Comparison of ENCODE assay signal across 18 mouse cellular contexts in the genomic region with DNA sequence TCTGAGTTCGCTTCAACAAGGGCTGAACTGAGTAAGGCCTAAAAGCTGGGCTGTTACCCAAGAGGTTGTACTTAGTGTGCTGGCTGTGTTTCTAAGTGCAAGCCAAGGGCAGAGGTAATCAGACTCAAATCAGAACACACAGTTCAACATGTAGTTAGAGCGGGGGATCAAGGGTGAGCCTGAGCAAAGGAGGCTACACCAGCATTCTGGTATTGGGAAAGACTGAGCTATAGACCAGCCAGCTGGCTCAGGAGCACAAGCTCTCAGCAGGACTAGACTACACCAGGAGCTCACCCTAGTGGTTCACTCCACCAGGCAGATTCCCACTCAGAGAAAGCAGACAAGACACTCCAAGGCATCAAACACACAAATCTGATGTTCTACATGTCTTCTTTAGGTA. TPM values are rescaled to one million over a fixed set of nuclear protein-coding genes. Genes with fewer than 3 reads are reported as not detected.
DNase-seq lines count a peak whose midpoint lies in the region; ATAC-seq and TF ChIP-seq lines count a peak whose summit lies in the region.
"Had no signal": no experiment of that assay in that cellular context is flagged by ENCODE, and none has a peak within 500 bp of the region (broad histone marks: within the 10 kb centered on the region; RNA-seq: fewer than 3 reads in every experiment).

No protein-coding gene starts in this region.

- H3K4me2 ChIP-seq in liver, embryonic 12.5 days: no peak overlapping the region
- H3K4me2 ChIP-seq: embryonic facial prominence, embryonic 15.5 days; forebrain, embryonic 13.5 days; heart, embryonic 13.5 days; intestine, embryonic 15.5 days; limb, embryonic 12.5 days had no signal

- no peak for TF ChIP-seq POLR2A in liver, adult 2 months (IDR thresholded peaks at IDR 0.05; ENCODE audit: extremely low read depth, insufficient read depth, low read length)

- H3K4me1 ChIP-seq in liver, adult 2 months (ENCODE audit: control insufficient read depth, insufficient read depth, low read length): peaks cover 8% of the 10 kb centered on the region; the same call in 1 of the 2 replicates
- peaks cover 21% of the 10 kb centered on the region for H3K4me1 ChIP-seq in liver, embryonic 12.5 days
- H3K4me1 ChIP-seq: embryonic facial prominence, embryonic 15.5 days; forebrain, embryonic 13.5 days; heart, embryonic 13.5 days; hindbrain, embryonic 10.5 days; intestine, embryonic 15.5 days; limb, embryonic 12.5 days had no signal

- ATAC-seq in liver, embryonic 12.5 days: no peak
- ATAC-seq: forebrain, embryonic 13.5 days; intestine, embryonic 15.5 days had no signal

- no peaks in the 10 kb centered on the region for H3K79me2 ChIP-seq in liver, adult 2 months (ENCODE audit: control insufficient read depth, insufficient read depth, low read length)

- no peak overlapping the region for H3K9ac ChIP-seq in liver, adult 2 months (ENCODE audit: low read depth, low read length)
- H3K9ac ChIP-seq in liver, embryonic 12.5 days: no peak overlapping the region
- H3K9ac ChIP-seq: embryonic facial prominence, embryonic 15.5 days; forebrain, embryonic 13.5 days; heart, embryonic 13.5 days; intestine, embryonic 15.5 days; limb, embryonic 12.5 days had no signal

- no peaks in the 10 kb centered on the region for H3K27me3 ChIP-seq in liver, adult 2 months (ENCODE audit: control insufficient read depth, insufficient read depth, low read length)
- H3K27me3 ChIP-seq in liver, embryonic 12.5 days (replicated peaks): no peaks in the 10 kb centered on the region
- H3K27me3 ChIP-seq: embryonic facial prominence, embryonic 15.5 days; forebrain, embryonic 13.5 days; heart, embryonic 13.5 days; intestine, embryonic 15.5 days; limb, embryonic 12.5 days had no signal

- H3K36me3 ChIP-seq in liver, adult 2 months (ENCODE audit: control insufficient read depth, insufficient read depth, low read length): peaks cover 60% of the 10 kb centered on the region
- H3K36me3 ChIP-seq in liver, embryonic 12.5 days: peaks cover 46% of the 10 kb centered on the region

- no peaks in the 10 kb centered on the region for H3K9me3 ChIP-seq in liver, embryonic 12.5 days (replicated peaks)
- H3K9me3 ChIP-seq: embryonic facial prominence, embryonic 15.5 days; forebrain, embryonic 13.5 days; heart, embryonic 13.5 days; hindbrain, embryonic 10.5 days; intestine, embryonic 15.5 days; limb, embryonic 12.5 days had no signal

- no peak overlapping the region for H3K4me3 ChIP-seq in gastrocnemius, adult 2 months
- no peak overlapping the region for H3K4me3 ChIP-seq in liver, adult 2 months (ENCODE audit: insufficient read depth, low read depth, low read length)
- H3K4me3 ChIP-seq in liver, embryonic 12.5 days: no peak overlapping the region
- H3K4me3 ChIP-seq: embryonic facial prominence, embryonic 15.5 days; forebrain, embryonic 13.5 days; heart, embryonic 13.5 days; hindbrain, embryonic 10.5 days; intestine, embryonic 15.5 days; limb, embryonic 12.5 days had no signal

- no peak overlapping the region for H3K27ac ChIP-seq in gastrocnemius, adult 2 months
- peak overlapping the region; percentile 92 for H3K27ac ChIP-seq in liver, adult 2 months (replicated peaks; ENCODE audit: insufficient read depth, low read depth, low read length)
- no peak overlapping the region for H3K27ac ChIP-seq in liver, embryonic 12.5 days
- H3K27ac ChIP-seq: embryonic facial prominence, embryonic 15.5 days; forebrain, embryonic 13.5 days; heart, embryonic 13.5 days; hindbrain, embryonic 10.5 days; intestine, embryonic 15.5 days; limb, embryonic 12.5 days had no signal

- peak; percentile 28 for DNase-seq in gastrocnemius, adult 2 months
- DNase-seq in gastrocnemius, postnatal 25 days: no peak
- peak; percentile 100 for DNase-seq in liver, adult 2 months (ENCODE audit: extremely low read depth, low read depth, low spot score)
- DNase-seq in adipocyte (ENCODE audit: low spot score): peak; percentile 88
- DNase-seq in gonadal fat pad, adult 2 months (ENCODE audit: low read depth): peak; percentile 90
- DNase-seq in right cerebral cortex, adult 2 months (ENCODE audit: low spot score in 2 of 2): no peak
- no peak for DNase-seq in right cerebral cortex, postnatal 36 days (ENCODE audit: low spot score in 2 of 2)
- DNase-seq: cerebellum, adult 11-12 months; midbrain, embryonic 14.5 days had no signal

- intact Hi-C loops in gastrocnemius, adult 2 months (cut with DNase I): no loop called here

- 20% methylated on average over 2 of the region's 2 CpGs for WGBS in liver, adult 2 months
- WGBS in liver, embryonic 12.5 days (ENCODE audit: insufficient replicate concordance): 79% methylated on average over 2 of the region's 2 CpGs

- no peak for TF ChIP-seq CTCF in gastrocnemius, adult 2 months (IDR thresholded peaks at IDR 0.05)
- peak; percentile 71 for TF ChIP-seq CTCF in liver, adult 2 months (IDR thresholded peaks at IDR 0.05; ENCODE audit: low read depth, low read length)

RNA-seq across cellular contexts. Expression of gene Rexo5, which starts 10.4 kb away (rescaled TPM):
- under 1 TPM; 0.64 to 0.71 TPM for total RNA-seq in gastrocnemius, adult 2 months (2021)
- 1 to 10 TPM in 1 of 2 experiments, under 1 TPM in 1; 0.91 to 1.3 TPM for total RNA-seq in gastrocnemius, postnatal 25 days (2021)
- 4.8 and 5.4 TPM in 2 replicates for total RNA-seq in liver, adult 2 months (2014; rRNA removed)
- polyA plus RNA-seq in liver, adult 2 months (2012; rRNA removed): 1.0 and 1.9 TPM in 2 replicates
- 13.6 and 14.0 TPM in 2 replicates for polyA plus RNA-seq in liver, embryonic 12.5 days (2016; fragmentation: Nextera tagmentation; extraction: Ambion mirVana)
- polyA plus RNA-seq in gonadal fat pad, adult 2 months (2012; rRNA removed): 5.3 and 5.6 TPM in 2 replicates

RNA-seq across cellular contexts. Expression of gene Eri2, which starts 10.4 kb away (rescaled TPM):
- 1 to 10 TPM; 1.0 to 1.2 TPM for total RNA-seq in gastrocnemius, adult 2 months (2021)
- 1 to 10 TPM in 1 of 2 experiments, under 1 TPM in 1; 0.88 to 1.5 TPM for total RNA-seq in gastrocnemius, postnatal 25 days (2021)
- total RNA-seq in liver, adult 2 months (2014; rRNA removed): 3.6 and 4.5 TPM in 2 replicates
- 0.61 and 0.80 TPM in 2 replicates for polyA plus RNA-seq in liver, adult 2 months (2012; rRNA removed)
- polyA plus RNA-seq in liver, embryonic 12.5 days (2016; fragmentation: Nextera tagmentation; extraction: Ambion mirVana): 16.6 and 16.9 TPM in 2 replicates
- 2.6 and 2.8 TPM in 2 replicates for polyA plus RNA-seq in gonadal fat pad, adult 2 months (2012; rRNA removed)

RNA-seq across cellular contexts. Expression of gene Acsm3, which starts 22.7 kb away (rescaled TPM):
- under 1 TPM; 0.31 to 0.66 TPM for total RNA-seq in gastrocnemius, adult 2 months (2021)
- under 1 TPM; 0.18 to 0.19 TPM for total RNA-seq in gastrocnemius, postnatal 25 days (2021)
- total RNA-seq in liver, adult 2 months (2014; rRNA removed): 212 and 304 TPM in 2 replicates
- polyA plus RNA-seq in liver, adult 2 months (2012; rRNA removed): 49.8 and 66.9 TPM in 2 replicates
- polyA plus RNA-seq in liver, embryonic 12.5 days (2016; fragmentation: Nextera tagmentation; extraction: Ambion mirVana): 0.26 and 0.31 TPM in 2 replicates
- polyA plus RNA-seq in gonadal fat pad, adult 2 months (2012; rRNA removed): 1.2 and 2.3 TPM in 2 replicates
- total RNA-seq: layer of hippocampus, postnatal 14 days had no signal
- polyA plus RNA-seq: heart, embryonic 13.5 days; spleen, adult 2 months had no signal

Comparison
In these comparisons a context has a peak if more than half of its experiments do, and no peak if none do; other contexts are left out.
1. DNase-seq: peak in gastrocnemius, adult 2 months (single experiment), liver, adult 2 months (single experiment), adipocyte (single experiment) and gonadal fat pad, adult 2 months (single experiment); none in gastrocnemius, postnatal 25 days (single experiment), right cerebral cortex, adult 2 months (0 of 2) and right cerebral cortex, postnatal 36 days (0 of 2).
2. RNA of gene Acsm3, which starts 22.7 kb away (total RNA-seq): 212 to 304 TPM in liver, adult 2 months; 0.31 to 0.66 TPM in gastrocnemius, adult 2 months and 0.18 to 0.19 TPM in gastrocnemius, postnatal 25 days; every median in the first group is over 100 times any median in the second.